Mouse (Mus musculus) embryo, embryonic 11 days (tissue): Measurements from ENCODE around the gene Trpv6.

Experiments
- DNase-seq: peaks from one replicate; pipeline ENCODE4 v3.0.0-alpha.2; 2015

The Trpv6 gene

DNA sequence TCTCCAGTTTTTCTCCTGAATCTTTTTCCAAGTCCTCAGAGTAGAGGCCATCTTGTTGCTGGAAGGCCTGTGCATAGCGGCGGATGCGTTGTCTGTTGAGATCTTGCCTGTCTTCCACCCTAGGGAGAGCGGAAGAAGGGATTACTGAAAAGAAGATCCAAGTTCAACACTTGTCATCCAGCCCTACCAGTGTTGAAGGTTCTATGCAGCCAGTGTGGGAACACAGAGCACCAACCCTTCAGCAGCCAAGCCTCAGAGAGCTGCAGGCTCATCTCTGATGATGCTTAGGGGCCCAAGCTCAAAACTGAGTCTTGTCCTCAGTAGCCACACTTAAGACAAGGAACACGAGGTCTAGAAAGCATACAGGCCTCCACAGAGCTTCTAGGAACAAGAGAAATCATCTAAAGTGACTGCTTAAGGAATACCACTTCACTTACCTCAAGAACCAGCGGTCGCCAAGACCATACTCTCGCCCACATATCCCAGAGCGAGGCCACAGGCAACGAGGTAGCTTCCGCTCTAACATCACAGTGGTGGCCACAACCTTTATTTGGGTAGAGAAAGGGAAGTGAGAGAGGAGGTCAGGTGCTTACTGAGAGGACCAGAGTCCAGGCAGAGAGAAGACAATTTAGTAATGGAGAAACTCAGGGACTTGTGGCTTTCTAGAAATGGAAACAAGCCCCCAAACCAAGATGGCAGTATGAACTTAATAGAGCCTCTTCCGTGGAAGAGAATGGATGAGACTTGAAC, 14.8 kb downstream of the Trpv6 start:
- no peak for DNase-seq

DNA sequence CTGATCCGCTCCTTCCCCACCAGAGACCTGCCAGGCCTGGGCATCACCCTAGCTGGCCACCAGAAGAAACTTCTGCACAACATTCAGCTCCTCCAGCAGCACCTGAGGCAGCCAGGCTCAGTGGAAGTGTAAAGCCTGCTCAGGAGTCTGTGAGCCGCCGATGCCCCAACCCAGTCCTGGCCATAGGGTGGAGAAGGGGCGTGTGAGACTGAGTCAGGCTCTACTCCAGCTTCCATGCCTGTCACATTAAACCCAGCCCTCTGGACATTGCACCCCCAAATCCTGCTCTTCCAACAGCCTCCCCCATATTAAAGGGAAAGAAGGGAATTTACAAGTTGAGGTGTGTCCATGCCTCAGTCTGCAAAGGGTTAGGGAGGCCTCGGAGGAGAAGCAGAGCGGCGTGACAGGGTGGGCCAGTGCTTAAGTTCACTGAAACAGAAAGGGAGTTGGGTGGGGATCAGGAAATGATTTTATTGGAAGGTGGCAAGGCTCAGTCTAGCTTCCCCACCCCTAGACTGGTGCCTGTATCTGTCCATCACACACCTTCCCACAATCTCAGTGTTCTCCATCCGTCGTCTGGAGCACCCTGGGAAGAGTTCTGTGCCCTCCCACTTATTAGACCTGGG, 15.9 kb downstream of the Trpv6 start:
- DNase-seq, result no peak

DNA sequence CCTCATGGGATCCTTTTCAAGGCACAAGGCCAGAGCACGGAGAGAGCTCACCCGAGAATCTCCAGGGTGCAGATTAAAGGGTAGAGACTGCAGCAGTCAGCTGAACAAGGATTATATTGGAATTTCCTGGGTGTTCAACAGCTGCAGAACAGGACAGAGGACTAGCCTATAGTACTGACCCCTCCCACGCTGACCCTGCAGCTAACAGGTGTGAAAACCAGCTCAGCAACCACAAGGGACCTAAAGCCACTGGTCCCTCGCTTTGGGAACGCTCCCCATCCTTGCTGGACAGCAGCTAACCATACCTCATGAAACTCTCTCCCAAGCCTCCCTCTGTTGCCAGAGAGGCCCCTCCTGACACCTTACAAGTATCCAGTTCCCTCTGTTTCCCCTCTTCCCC, 28.6 kb downstream of the Trpv6 start:
- no peak for DNase-seq

DNA sequence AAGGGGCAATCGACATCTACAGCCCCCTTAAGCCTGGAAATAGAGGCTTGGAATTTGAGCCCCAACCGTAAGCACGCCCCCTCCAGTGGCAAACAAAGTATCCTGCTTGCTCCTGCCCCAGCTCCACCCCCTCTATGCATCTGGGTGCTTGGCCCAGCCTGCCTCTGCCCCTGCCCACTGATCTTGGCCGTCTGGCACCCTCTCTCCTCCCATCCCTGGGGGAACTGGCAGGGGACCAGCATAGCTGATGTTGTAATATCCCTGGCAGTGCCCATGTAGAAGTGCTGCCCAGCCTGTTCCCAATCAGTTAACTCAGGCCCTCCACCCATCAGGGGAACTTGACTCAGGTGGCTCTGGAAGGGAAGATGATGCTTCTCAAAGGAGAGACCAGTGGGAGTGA, 30.0 kb downstream of the Trpv6 start:
- DNase-seq, result peak; percentile 19

- DNase-seq, result no peak
Observed at GRCm38 (mm10) chr6:41605794-41606104, 30.5 kb downstream of the Trpv6 start.

DNA sequence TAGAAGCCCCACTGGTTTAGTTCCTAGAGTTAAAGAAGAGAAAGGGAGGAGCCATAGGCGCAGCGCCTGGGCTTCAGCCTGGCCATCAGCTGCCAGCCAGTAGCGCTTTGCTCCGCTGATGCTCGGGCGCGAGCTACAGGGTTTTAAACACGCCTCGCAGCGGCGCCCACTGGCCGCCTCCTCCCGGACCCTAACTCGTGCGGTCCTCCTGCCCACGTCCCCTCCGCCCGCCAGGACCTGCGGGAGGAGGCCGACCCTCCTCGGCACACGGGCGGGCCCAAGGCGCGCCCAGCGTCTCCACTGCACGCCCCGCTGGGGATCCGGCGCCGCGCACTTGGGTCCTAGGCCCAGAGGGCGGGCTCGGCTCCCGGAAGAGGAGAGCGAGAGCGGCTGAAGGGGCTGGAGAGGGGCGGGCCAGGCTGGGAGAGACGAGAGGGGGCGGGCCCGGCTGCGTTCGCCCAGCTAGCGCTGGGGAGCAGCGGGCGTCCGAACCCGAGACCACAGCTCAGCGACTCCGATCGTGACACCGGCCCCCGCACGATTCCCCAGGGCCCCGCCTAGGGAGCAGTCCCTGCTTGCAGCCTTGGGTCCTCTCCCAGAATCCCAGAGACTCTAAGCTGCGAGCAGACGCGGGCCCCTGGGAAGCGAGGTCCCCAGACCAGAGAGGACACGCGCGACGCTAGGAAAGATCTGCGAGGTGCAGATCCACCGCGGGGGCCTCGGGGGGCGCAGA, 31.0 kb downstream of the Trpv6 start, which contains the start of gene Ephb6:
Gene Ephb6 (plus strand): TSS at position 422 of the 733 bp plus-strand sequence.
- peak; percentile 94 for DNase-seq

- DNase-seq, result peak; percentile 88
Observed at GRCm38 (mm10) chr6:41604401-41605050, 31.7 kb downstream of the Trpv6 start.

GRCm38 (mm10) chr6:41582189-41582588, 54.0 kb downstream of the Trpv6 start:
- no peak for DNase-seq

DNA sequence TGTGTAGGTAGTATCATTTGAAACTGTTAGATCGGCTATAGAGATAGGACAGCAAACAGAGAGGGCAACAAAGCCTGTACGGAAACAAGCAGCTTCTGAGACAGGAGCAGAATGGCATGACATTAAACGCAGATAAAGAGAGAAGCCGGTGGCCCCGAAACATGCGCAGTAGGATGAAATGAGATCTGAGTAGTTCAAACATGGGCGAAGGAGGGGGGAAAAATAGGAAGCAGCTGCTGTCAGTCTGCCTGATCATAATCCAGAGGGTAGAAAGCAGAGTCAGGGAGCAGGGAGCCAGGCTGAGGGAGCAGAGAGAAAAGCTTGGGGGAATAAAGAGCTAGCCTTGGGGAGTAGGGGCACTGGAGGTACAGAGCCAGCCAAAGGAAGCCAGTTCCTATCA, 54.9 kb downstream of the Trpv6 start:
- DNase-seq, result no peak

- peak; percentile 26 for DNase-seq
Observed at GRCm38 (mm10) chr6:41577297-41577696, 58.9 kb downstream of the Trpv6 start.

GRCm38 (mm10) chr6:41576526-41577097, 59.6 kb downstream of the Trpv6 start:
- no peak for DNase-seq
